Mouse (Mus musculus): ENCODE results near the gene Tmem88. TPM values are rescaled to one million over a fixed set of nuclear protein-coding genes. Genes with fewer than 3 reads are reported as not detected.

The Tmem88 gene
- polyA plus RNA-seq, 1 experiment from 2014 or later, result 47.7 TPM

DNA sequence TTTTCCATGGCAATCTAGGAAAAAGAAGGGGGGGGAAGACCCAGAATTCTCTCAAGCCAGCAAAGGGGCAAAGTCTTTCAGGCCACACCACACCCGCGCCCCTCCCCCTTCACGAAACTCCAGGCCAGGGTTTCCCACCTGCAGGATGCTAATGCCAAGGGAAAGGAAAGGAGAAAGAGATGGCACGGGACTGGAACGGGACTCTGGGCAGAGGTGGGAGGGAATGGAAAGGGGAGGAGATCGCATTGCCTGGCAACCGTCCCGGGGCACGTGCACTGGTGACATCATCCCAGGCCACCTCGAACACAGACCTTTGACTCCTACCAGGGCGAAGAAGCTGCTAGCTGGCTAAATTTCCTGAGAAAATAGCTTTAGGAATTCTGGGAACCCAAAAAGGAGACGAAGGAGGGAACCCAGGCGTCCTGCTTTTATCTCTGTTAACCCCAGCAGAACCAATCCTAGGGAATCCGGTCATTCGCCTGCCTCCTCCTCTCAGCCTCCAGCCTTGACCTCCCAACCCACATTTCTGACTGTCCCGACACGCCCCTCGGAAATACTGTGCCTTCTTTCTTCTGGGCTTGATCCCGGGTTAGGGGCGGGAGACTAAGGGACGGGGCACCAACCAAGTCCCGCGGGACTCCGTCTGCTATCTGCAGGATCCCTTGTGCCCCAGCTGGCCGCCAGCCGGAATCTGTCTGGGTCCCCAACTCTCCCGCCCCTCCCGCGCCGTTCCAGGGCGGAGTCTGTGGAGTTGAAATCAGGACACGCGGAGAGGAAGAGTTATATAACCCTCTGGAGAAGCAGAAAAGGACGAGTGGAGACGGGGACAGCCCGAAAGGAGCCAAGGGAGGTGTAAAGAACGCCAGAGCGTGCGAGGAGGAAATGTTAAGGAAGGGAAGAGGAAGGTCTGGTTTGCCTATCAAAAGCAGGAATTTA lies 19.7 kb upstream of the Tmem88 start:
- Histone ChIP-seq H3K27me3 (ENCODE audit: insufficient read depth, low read length) (peaks cover 22% of the 10 kb centered on the region), H3K9ac (replicated peaks; ENCODE audit: low read length) (peak overlapping the region; percentile 80), H3K36me3 (ENCODE audit: insufficient read depth, low read length) (no peaks in the 10 kb centered on the region; the same call in 1 of the 2 replicates), H3K9me3 (ENCODE audit: low read length) (no peaks in the 10 kb centered on the region), H3K27ac (ENCODE audit: low read length) (peak overlapping the region; percentile 99), H3K4me3 (ENCODE audit: low read length) (peak overlapping the region; percentile 81), H3K4me2 (replicated peaks; ENCODE audit: low read depth, low read length) (peak overlapping the region; percentile 97), H3K4me1 (ENCODE audit: insufficient read depth, low read length) (peaks cover 58% of the 10 kb centered on the region)
- ATAC-seq (ENCODE audit: low FRiP score, low TSS enrichment), result peak; percentile 32
- under 1% methylated on average over 39 of the region's 39 CpGs for whole genome bisulfite sequencing

DNA sequence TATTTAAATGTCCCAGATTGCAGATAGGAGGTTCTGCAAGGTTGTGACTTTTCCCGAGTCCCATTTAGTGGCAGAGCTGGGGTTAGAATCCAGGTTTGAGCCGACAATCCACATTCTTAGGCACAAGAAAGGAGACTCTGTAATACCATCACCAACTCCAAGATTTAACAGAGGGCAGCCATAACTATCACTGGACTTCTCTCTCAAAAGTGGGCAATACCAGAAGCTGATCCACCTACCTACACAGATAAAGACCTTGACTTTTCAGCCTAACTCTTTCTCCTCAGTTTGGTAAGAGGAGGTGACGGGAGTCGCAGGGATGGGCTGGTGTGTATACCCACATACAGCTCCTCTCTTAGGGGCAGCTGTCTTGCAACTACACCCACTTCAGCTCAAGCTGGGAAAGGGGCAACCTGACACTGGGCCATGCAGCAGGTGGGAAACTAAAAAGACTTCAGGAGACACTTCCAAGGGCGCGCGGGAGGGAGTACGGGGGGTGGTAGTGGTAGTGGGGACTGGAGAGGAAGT lies 19.0 kb upstream of the Tmem88 start:
- H3K27ac ChIP-seq (ENCODE audit: low read length), result peak overlapping the region; percentile 99
- 7% methylated on average over 8 of the region's 8 CpGs for WGBS
- peak overlapping the region; percentile 97 for H3K4me2 ChIP-seq (replicated peaks; ENCODE audit: low read depth, low read length)
- peak overlapping the region; percentile 55 for H3K9ac ChIP-seq (replicated peaks; ENCODE audit: low read length)
- peaks cover 66% of the 10 kb centered on the region for H3K4me1 ChIP-seq (ENCODE audit: insufficient read depth, low read length)
- H3K27me3 ChIP-seq (ENCODE audit: insufficient read depth, low read length), result peaks cover 15% of the 10 kb centered on the region
- peak overlapping the region; percentile 81 for H3K4me3 ChIP-seq (ENCODE audit: low read length)
- ATAC-seq (ENCODE audit: low FRiP score, low TSS enrichment), result no peak
- no peaks in the 10 kb centered on the region; the same call in 1 of the 2 replicates for H3K36me3 ChIP-seq (ENCODE audit: insufficient read depth, low read length)
- H3K9me3 ChIP-seq (ENCODE audit: low read length), result no peaks in the 10 kb centered on the region

DNA sequence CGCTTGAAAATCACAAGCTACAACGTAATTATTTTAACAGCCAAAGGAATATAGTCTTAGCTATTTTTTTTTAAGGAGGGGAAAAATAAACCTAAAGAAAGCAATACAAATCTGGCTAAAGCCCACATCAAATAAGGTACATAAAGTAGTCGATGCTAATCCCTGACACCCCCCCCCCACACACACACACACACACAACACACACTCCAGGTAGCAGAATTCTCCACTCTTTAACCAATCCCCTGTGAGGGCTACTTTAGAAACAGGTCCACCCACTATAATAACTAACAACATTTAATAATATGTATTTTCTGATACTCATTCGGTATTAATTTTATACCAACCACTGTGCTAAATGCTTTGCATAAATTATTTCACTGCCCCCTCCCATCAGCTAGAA lies 18.5 kb upstream of the Tmem88 start:
- WGBS, result 1% methylated on average over 4 of the region's 4 CpGs
- H3K4me1 ChIP-seq (ENCODE audit: insufficient read depth, low read length), result peaks cover 68% of the 10 kb centered on the region
- H3K27ac ChIP-seq (ENCODE audit: low read length), result peak overlapping the region; percentile 99
- peak overlapping the region; percentile 81 for H3K4me3 ChIP-seq (ENCODE audit: low read length)
- H3K27me3 ChIP-seq (ENCODE audit: insufficient read depth, low read length), result peaks cover 10% of the 10 kb centered on the region
- H3K4me2 ChIP-seq (replicated peaks; ENCODE audit: low read depth, low read length), result peak overlapping the region; percentile 97
- peak overlapping the region; percentile 97 for H3K9ac ChIP-seq (replicated peaks; ENCODE audit: low read length)
- no peaks in the 10 kb centered on the region; the same call in 1 of the 2 replicates for H3K36me3 ChIP-seq (ENCODE audit: insufficient read depth, low read length)
- H3K9me3 ChIP-seq (ENCODE audit: low read length), result no peaks in the 10 kb centered on the region
- no peak for ATAC-seq (ENCODE audit: low FRiP score, low TSS enrichment)

DNA sequence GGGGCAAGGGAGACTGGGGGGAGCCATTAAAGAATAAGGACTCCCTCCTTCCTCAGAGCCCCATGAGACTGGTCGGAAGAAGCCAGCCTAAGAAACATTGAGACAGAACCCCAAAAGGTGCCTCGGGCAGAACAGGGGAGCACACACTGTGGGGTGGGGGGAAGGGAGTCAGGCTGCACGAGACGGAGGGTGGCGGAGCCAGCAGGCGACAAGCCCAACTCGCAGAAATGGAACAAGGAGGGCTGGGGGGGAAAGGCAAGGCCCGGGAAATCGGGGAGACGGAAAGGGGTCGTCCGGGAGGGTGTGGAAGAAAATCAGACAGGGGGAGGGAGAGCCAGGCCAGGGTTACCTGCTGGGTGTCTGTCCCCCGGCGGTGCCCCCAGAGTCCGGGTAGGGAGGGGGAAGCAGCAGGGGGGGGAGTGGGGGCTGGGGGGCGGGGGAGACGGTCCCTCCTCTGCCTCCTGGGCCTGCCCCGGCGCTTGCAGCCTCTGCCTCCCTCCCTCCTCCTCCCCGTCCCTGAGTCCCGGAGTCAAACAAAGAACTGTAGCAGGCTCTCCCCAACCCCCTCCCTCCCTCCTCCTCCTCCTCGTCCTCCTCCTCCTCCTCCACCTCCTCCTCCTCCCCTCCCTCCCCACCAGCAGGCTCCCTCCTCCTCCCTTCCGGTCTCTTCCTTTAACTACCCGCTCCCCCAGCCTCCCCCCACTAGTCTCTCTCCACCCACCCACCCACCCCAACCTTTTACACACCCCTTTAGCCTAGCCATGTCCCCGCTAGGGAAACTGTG lies 17.8 kb upstream of the Tmem88 start:
- WGBS, result 0% methylated on average over 17 of the region's 25 CpGs
- ATAC-seq (ENCODE audit: low FRiP score, low TSS enrichment), result no peak
- H3K4me1 ChIP-seq (ENCODE audit: insufficient read depth, low read length), result peaks cover 63% of the 10 kb centered on the region

DNA sequence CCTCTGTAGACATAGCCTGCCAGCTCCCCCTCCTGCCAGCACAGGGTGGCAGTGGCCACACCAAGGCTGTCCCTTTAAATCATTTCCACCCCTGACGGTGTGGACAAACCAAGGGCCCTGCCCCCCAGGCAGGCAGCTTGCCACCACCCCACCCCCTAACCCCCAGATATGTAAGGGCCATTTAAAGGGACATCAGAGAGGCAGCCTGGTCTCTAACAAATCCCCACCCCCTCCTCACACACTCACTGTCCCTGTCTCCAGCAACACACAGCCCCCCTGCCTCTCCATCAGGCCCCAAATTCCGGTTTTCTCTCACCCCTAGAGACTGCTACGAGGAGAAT lies 17.3 kb upstream of the Tmem88 start:
- Histone ChIP-seq H3K9me3 (ENCODE audit: low read length) (no peaks in the 10 kb centered on the region), H3K4me3 (ENCODE audit: low read length) (peak overlapping the region; percentile 81), H3K27me3 (ENCODE audit: insufficient read depth, low read length) (no peaks in the 10 kb centered on the region), H3K36me3 (ENCODE audit: insufficient read depth, low read length) (no peaks in the 10 kb centered on the region; the same call in 1 of the 2 replicates), H3K4me1 (ENCODE audit: insufficient read depth, low read length) (peaks cover 57% of the 10 kb centered on the region), H3K4me2 (replicated peaks; ENCODE audit: low read depth, low read length) (peak overlapping the region; percentile 97), H3K9ac (replicated peaks; ENCODE audit: low read length) (peak overlapping the region; percentile 97), H3K27ac (ENCODE audit: low read length) (peak overlapping the region; percentile 99)
- 0% methylated on average over 3 of the region's 3 CpGs for WGBS
- peak; percentile 20 for ATAC-seq (ENCODE audit: low FRiP score, low TSS enrichment)

More for the DNA sequence above, 17.8 kb upstream of the Tmem88 start:
- H3K4me3 ChIP-seq (ENCODE audit: low read length), result peak overlapping the region; percentile 81
- H3K27ac ChIP-seq (ENCODE audit: low read length), result peak overlapping the region; percentile 99
- H3K36me3 ChIP-seq (ENCODE audit: insufficient read depth, low read length), result no peaks in the 10 kb centered on the region; the same call in 1 of the 2 replicates
- H3K27me3 ChIP-seq (ENCODE audit: insufficient read depth, low read length), result peaks cover 4% of the 10 kb centered on the region
- peak overlapping the region; percentile 97 for H3K9ac ChIP-seq (replicated peaks; ENCODE audit: low read length)
- H3K9me3 ChIP-seq (ENCODE audit: low read length), result no peaks in the 10 kb centered on the region
- H3K4me2 ChIP-seq (replicated peaks; ENCODE audit: low read depth, low read length), result peak overlapping the region; percentile 97

DNA sequence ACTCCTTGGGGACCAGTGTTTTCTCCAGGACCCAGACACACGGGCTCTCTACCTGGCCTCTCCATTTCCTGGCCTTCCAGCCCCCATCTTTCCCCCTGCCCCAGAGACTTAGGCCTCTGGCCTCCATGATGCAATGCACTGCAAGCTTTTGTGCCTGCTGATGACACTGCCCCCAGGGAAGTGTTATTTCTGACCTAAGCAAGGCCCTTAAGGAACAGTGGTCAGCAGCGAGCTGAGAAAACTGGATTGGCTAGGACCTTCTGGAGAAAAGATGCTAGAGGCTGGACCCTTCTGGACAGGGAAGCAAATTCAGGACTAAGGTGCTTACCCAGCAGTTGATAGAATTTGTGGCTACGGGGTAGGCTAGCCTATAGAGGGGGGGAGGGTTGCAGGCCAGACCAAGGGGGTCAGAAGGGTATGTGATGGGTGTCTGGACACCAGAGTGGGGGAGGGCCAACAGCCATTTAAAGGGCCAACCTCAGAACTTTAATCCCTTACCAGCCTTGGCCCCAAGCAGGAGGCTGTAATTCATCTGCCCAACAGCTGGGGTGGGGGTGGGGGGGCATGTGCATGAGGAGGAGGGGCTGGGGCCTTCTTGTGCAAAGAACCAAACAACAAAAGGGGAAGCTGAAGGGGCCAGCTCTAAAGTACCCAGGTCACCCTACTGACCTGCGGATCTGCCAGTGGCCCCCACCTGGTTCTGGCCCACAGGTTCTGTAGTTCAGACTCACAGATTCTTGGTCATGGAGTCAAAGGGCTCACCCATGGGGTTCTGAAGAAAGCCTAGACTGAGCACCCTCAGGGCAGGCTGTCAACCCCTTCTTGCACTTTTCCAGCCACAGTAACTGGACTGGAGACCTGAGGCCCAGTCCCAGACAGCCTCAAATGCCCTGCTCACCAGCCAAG lies 16.6 kb upstream of the Tmem88 start:
- no peaks in the 10 kb centered on the region; the same call in 1 of the 2 replicates for H3K36me3 ChIP-seq (ENCODE audit: insufficient read depth, low read length)
- peak overlapping the region; percentile 99 for H3K27ac ChIP-seq (ENCODE audit: low read length)
- no peaks in the 10 kb centered on the region for H3K27me3 ChIP-seq (ENCODE audit: insufficient read depth, low read length)
- H3K9me3 ChIP-seq (ENCODE audit: low read length), result no peaks in the 10 kb centered on the region
- H3K4me1 ChIP-seq (ENCODE audit: insufficient read depth, low read length), result peaks cover 51% of the 10 kb centered on the region
- H3K4me3 ChIP-seq (ENCODE audit: low read length), result peak overlapping the region; percentile 81
- peak overlapping the region; percentile 97 for H3K4me2 ChIP-seq (replicated peaks; ENCODE audit: low read depth, low read length)
- no peak for ATAC-seq (ENCODE audit: low FRiP score, low TSS enrichment)
- WGBS, result 18% methylated on average over 4 of the region's 4 CpGs
- peak overlapping the region; percentile 97 for H3K9ac ChIP-seq (replicated peaks; ENCODE audit: low read length)

DNA sequence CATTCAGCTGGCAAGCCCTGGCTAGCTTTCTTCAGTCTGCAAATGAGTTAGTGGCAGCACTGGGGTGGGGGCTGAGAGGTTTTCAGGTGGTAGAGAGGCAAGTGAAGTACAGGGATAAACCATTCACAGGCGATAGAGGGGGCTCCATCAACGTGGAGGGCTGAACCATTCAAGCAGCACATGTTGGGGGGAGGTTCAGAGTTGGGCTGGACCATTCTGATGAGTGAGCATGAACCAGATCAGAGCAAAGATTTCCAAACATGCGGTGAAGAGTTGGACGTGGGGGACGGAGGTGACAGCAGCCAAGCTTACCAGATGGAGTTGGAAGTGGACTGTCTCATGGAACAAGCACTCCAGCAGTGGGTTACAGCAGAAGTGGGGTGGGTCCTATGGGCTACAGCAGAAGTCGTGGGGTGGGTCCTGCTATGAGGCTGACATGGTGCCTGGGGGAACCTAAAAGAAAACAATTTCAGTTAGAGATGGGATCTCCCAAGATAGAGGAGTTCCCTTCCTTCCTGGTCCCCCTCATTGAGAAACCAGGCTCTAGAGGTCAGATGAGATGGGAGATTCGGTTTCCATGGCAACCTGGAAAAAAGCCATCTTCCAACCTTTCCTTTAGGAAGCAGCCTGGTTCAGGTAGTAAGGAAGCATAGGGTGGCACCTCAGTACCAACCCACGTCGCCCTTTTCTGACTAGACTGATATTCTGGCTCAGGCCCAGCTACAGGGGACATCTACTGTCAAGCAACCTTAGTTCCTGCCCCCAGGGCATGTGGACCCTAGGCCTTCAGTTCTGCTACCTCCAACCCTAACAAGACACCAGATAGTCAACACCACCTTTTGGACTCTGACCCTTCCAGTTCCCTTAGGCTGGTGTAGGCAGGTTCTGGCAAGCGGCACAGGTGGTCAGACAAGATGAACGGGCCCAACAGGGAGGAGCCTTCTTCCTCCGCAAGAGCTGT lies 15.5 kb upstream of the Tmem88 start, which contains the start of gene Kdm6b:
Gene Kdm6b, minus strand, starts transcription at position 455 of the 961 bp plus-strand sequence.
- Histone ChIP-seq H3K27me3 (ENCODE audit: insufficient read depth, low read length) (no peaks in the 10 kb centered on the region), H3K4me2 (replicated peaks; ENCODE audit: low read depth, low read length) (peak within 1 kb of the TSS; percentile 97), H3K9ac (replicated peaks; ENCODE audit: low read length) (peak within 1 kb of the TSS; percentile 97), H3K9me3 (ENCODE audit: low read length) (no peaks in the 10 kb centered on the region), H3K4me3 (ENCODE audit: low read length) (peak within 1 kb of the TSS; percentile 81), H3K4me1 (ENCODE audit: insufficient read depth, low read length) (peaks cover 46% of the 10 kb centered on the region), H3K27ac (ENCODE audit: low read length) (peak within 1 kb of the TSS; percentile 99), H3K36me3 (ENCODE audit: insufficient read depth, low read length) (no peaks in the 10 kb centered on the region; the same call in 1 of the 2 replicates)
- ATAC-seq (ENCODE audit: low FRiP score, low TSS enrichment), result no peak
- 26% methylated on average over 12 of the region's 12 CpGs for WGBS

DNA sequence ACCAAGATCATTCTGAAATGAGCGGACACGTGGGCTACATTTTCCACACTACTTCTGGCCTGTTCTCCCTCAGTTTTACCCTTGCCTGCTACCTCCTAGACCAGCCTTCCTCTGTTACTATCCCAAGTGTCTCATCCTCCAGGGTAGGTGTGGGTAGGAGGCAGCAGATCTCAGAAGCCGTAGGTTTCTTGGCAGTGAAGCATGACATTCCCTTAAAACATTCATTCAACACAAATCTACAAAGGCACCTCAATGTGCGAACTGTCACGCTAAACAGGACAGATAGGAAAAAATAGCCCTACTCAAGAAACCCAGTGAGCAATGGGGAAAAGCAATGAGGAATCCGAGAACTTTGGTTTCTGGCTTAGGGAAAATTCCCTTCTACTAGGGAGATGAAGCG lies 14.5 kb upstream of the Tmem88 start:
- Histone ChIP-seq H3K4me3 (ENCODE audit: low read length) (peak overlapping the region; percentile 68; the same call in 1 of the 2 replicates), H3K9ac (replicated peaks; ENCODE audit: low read length) (0 out of 2 replicates have a peak overlapping the region, but pooled peaks have one; percentile 1)
- WGBS, result 52% methylated on average over 7 of the region's 7 CpGs

More for the DNA sequence above, 14.5 kb upstream of the Tmem88 start:
- Histone ChIP-seq H3K36me3 (ENCODE audit: insufficient read depth, low read length) (peaks cover under 1% of the 10 kb centered on the region), H3K27me3 (ENCODE audit: insufficient read depth, low read length) (no peaks in the 10 kb centered on the region), H3K4me1 (ENCODE audit: insufficient read depth, low read length) (peaks cover 55% of the 10 kb centered on the region), H3K27ac (ENCODE audit: low read length) (no peak overlapping the region; the same call in 1 of the 2 replicates), H3K4me2 (replicated peaks; ENCODE audit: low read depth, low read length) (peak overlapping the region; percentile 97), H3K9me3 (ENCODE audit: low read length) (no peaks in the 10 kb centered on the region)
- no peak for ATAC-seq (ENCODE audit: low FRiP score, low TSS enrichment)

All from kidney, embryonic 16.5 days (tissue).